Mouse (Mus musculus) granulocyte monocyte progenitor cell, adult 5-6 weeks (primary cell): ENCODE data around the gene Snx1. TPM values are rescaled to one million over a fixed set of nuclear protein-coding genes. Genes with fewer than 3 reads are reported as not detected.

Experiments
- ATAC-seq: replicated peaks from 2 replicates; pipeline ENCODE4 v1.8.0; 2016; ENCODE audit warnings: mild to moderate bottlenecking, moderate TSS enrichment, inconsistent platforms; ENCODE audit not compliant: poor library complexity, severe bottlenecking
- total RNA-seq, 2 experiments: library from RNA; stranded (forward) in 1 of 2; stranded (reverse) in 1 of 2; fragments of 200-712, 200-1000 nt in 1 of 2; fragments of >200 nt in 1 of 2; fragmentation: Nextera tagmentation in 1 of 2; gene quantifications; 2 replicates each; pipeline ENCODE4 v1.2.3; 2014 to 2017

The Snx1 gene
- total RNA-seq, 2 experiments from 2014 or later = 71.0 to 124 TPM

- ATAC-seq = peak; percentile 99
Observed at GRCm38 (mm10) chr9:66059583-66060307, 66.6 kb downstream of the Snx1 start, which contains the start of gene Ppib. Gene Ppib (plus strand): TSS chr9:66060222.

DNA sequence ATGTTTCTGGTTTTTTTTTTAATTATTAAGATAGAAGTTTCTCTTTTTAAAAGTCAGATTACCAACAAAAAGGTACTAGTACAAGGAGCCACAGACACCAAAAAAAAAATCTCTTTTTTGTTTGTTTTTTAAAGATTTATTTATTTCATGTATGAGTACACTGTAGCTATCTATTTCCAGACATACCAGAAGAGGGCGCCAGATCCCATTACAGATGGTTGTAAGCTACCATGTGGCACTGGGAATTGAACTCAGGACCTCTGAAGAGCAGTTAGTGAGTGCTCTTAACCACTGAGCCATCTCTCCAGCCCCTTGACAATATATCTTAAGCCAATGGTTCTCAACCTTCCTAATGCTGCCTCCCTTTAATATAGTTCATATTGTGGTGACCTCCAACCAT is 72.8 kb downstream of the Snx1 start:
- no peak for ATAC-seq

- ATAC-seq = no peak
Observed at GRCm38 (mm10) chr9:66052731-66053130, 73.7 kb downstream of the Snx1 start.

GRCm38 (mm10) chr9:66051493-66051892 is 74.9 kb downstream of the Snx1 start:
- no peak for ATAC-seq

GRCm38 (mm10) chr9:66049931-66050601 is 76.3 kb downstream of the Snx1 start:
- no peak for ATAC-seq

- ATAC-seq = no peak
Observed at GRCm38 (mm10) chr9:66043241-66043640, 83.1 kb downstream of the Snx1 start.

- no peak for ATAC-seq
Observed at GRCm38 (mm10) chr9:66042331-66042730, 84.1 kb downstream of the Snx1 start.

GRCm38 (mm10) chr9:66040801-66041200 is 85.6 kb downstream of the Snx1 start:
- no peak for ATAC-seq

- no peak for ATAC-seq
Observed at GRCm38 (mm10) chr9:66039290-66039689, 87.1 kb downstream of the Snx1 start.

DNA sequence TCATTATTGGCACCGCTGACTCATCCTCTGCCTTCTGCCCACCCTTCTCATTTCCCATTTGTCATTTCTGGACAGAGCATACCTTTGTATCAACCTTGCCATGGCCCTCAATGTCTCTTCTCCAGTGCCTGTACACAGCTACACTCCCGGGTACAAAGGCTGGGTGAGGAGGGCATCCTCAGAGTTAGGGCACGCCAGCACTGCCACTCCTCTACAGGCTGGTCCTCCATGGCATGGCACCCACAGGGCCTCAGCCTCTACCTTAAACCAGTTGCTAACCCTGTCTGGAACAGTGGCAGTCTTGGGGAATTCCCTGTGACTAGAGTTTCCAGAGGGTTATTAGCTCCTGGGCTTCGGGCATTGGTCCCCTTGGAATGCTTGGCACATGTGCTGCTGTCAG is 87.8 kb downstream of the Snx1 start:
- no peak for ATAC-seq

Other genes with a start within 250 kb of the Snx1 start
- 83.5 and 134 TPM in 2 replicates for gene Pclaf, start 236.3 kb downstream of the Snx1 start, total RNA-seq (2014; fragmentation: Nextera tagmentation)
- 235 and 300 TPM in 2 replicates for gene Pclaf, start 236.3 kb downstream of the Snx1 start, total RNA-seq (2017)
- 13.8 and 16.7 TPM in 2 replicates for gene Trip4, start 217.8 kb downstream of the Snx1 start, total RNA-seq (2014; fragmentation: Nextera tagmentation)
- gene Trip4, start 217.8 kb downstream of the Snx1 start, total RNA-seq (2017) = 18.4 and 27.0 TPM in 2 replicates
- gene Csnk1g1, start 217.7 kb downstream of the Snx1 start, total RNA-seq (2014; fragmentation: Nextera tagmentation) = 16.9 and 19.5 TPM in 2 replicates
- 11.8 and 16.5 TPM in 2 replicates for gene Csnk1g1, start 217.7 kb downstream of the Snx1 start, total RNA-seq (2017)
- gene Ppib, start 66.4 kb downstream of the Snx1 start, total RNA-seq (2014; fragmentation: Nextera tagmentation) = 543 and 591 TPM in 2 replicates
- gene Ppib, start 66.4 kb downstream of the Snx1 start, total RNA-seq (2017) = 786 and 789 TPM in 2 replicates
- gene Snx22, start 56.9 kb downstream of the Snx1 start, total RNA-seq (2014; fragmentation: Nextera tagmentation) = not detected in 2 replicates
- 0.93 and 1.2 TPM in 2 replicates for gene Snx22, start 56.9 kb downstream of the Snx1 start, total RNA-seq (2017)
- 237 and 248 TPM in 2 replicates for gene Ciao2a, start within 50 bp of the Snx1 start, total RNA-seq (2014; fragmentation: Nextera tagmentation)
- gene Ciao2a, start within 50 bp of the Snx1 start, total RNA-seq (2017) = 172 and 204 TPM in 2 replicates
- 0.30 and 0.58 TPM in 2 replicates for gene Dapk2, start 31.6 kb upstream of the Snx1 start, total RNA-seq (2014; fragmentation: Nextera tagmentation)
- gene Dapk2, start 31.6 kb upstream of the Snx1 start, total RNA-seq (2017) = 0.31 and 1.9 TPM in 2 replicates
- 37.7 and 48.6 TPM in 2 replicates for gene Herc1, start 223.9 kb upstream of the Snx1 start, total RNA-seq (2014; fragmentation: Nextera tagmentation)
- gene Herc1, start 223.9 kb upstream of the Snx1 start, total RNA-seq (2017) = 51.1 and 58.0 TPM in 2 replicates